Mouse (Mus musculus) embryonic facial prominence, embryonic 11.5 days (tissue): ENCODE results near the gene Gas2l1. TPM values are rescaled to one million over a fixed set of nuclear protein-coding genes. Genes with fewer than 3 reads are reported as not detected.

Experiments used
- ATAC-seq: fragments of 200-750 bp; cut with Nextera tagmentation; replicated peaks from 2 replicates; pipeline ENCODE4 v1.8.0; 2017; ENCODE audit warnings: low read depth; ENCODE audit not compliant: insufficient number of reproducible peaks, low FRiP score, low TSS enrichment
- DNase-seq: peaks from one replicate; pipeline ENCODE4 v3.0.0-alpha.2; 2015; ENCODE audit warnings: low spot score
- H3K27ac ChIP-seq: fragments of 300-500 bp; sonication (generic); replicated peaks from 2 replicates; pipeline ENCODE4 v1.5.1; 2014; ENCODE audit warnings: mild to moderate bottlenecking, low read depth, low read length, control low read depth
- H3K27me3 ChIP-seq: fragments of 300-500 bp; sonication (generic); 2 replicates; pipeline ENCODE4 v1.6.1; 2014; ENCODE audit warnings: mild to moderate bottlenecking, low read length, moderate library complexity, mixed read lengths; ENCODE audit not compliant: control insufficient read depth, insufficient read depth
- H3K36me3 ChIP-seq: fragments of 300-500 bp; sonication (generic); replicated peaks from 2 replicates; pipeline ENCODE4 v1.6.1; 2014; ENCODE audit warnings: low read depth, mild to moderate bottlenecking, low read length, moderate library complexity, mixed read lengths; ENCODE audit not compliant: control insufficient read depth, insufficient read depth
- H3K4me1 ChIP-seq: fragments of 300-500 bp; sonication (generic); 2 replicates; pipeline ENCODE4 v1.6.1; 2014; ENCODE audit warnings: low read length, mixed read lengths; ENCODE audit not compliant: control insufficient read depth, insufficient read depth
- H3K4me2 ChIP-seq: fragments of 300-500 bp; sonication (generic); 2 replicates; pipeline ENCODE4 v1.6.1; 2014; ENCODE audit warnings: low read depth, mild to moderate bottlenecking, control low read depth, low read length, moderate library complexity
- H3K4me3 ChIP-seq: fragments of 300-500 bp; sonication (generic); 2 replicates; pipeline ENCODE4 v1.5.1; 2014; ENCODE audit warnings: low read depth, low read length, control low read depth
- H3K9ac ChIP-seq: fragments of 300-500 bp; sonication (generic); replicated peaks from 2 replicates; pipeline ENCODE4 v1.6.1; 2014; ENCODE audit warnings: mild to moderate bottlenecking, control low read depth, low read length
- H3K9me3 ChIP-seq: fragments of 300-500 bp; sonication (generic); replicated peaks from 2 replicates; pipeline ENCODE4 v1.6.1; 2016; ENCODE audit warnings: mild to moderate bottlenecking, low read length, inconsistent platforms, mixed read lengths; ENCODE audit not compliant: control insufficient read depth
- WGBS: fragments of 180-500 bp; shearing (Covaris S2); extraction: QIAGEN DNeasy Blood & Tissue Kit; methylation state at CpG from one replicate; pipeline ENCODE4 v1.1.7; 2014; 5-methylcytosine and 5-hydroxymethylcytosine counted together
- polyA plus RNA-seq: library from polyadenylated mRNA; unstranded; fragments of >200 nt; fragmentation: Nextera tagmentation; extraction: Ambion mirVana; gene quantifications from 2 replicates; pipeline ENCODE4 v1.2.1, GENCODE M21; 2014

Gene Gas2l1
- polyA plus RNA-seq, 1 experiment from 2014 or later: 24.1 TPM

- Histone ChIP-seq H3K9ac (no peak overlapping the region), H3K4me1 (peaks cover 17% of the 10 kb centered on the region), H3K9me3 (no peaks in the 10 kb centered on the region), H3K27me3 (peaks cover 63% of the 10 kb centered on the region), H3K27ac (no peak overlapping the region), H3K4me2 (no peak overlapping the region), H3K36me3 (peaks cover under 1% of the 10 kb centered on the region; the same call in 1 of the 2 replicates), H3K4me3 (no peak overlapping the region)
- 66% methylated on average over 13 of the region's 13 CpGs for WGBS
- ATAC-seq (no peak), DNase-seq (no peak)
Measured at GRCm38 (mm10) chr11:5062860-5063505, 2.1 kb downstream of the Gas2l1 start.

GRCm38 (mm10) chr11:5062326-5062725 lies 2.8 kb downstream of the Gas2l1 start:
- Histone ChIP-seq H3K4me3 (peak overlapping the region; percentile 23), H3K9me3 (no peaks in the 10 kb centered on the region), H3K4me2 (peak overlapping the region; percentile 71), H3K9ac (0 out of 2 replicates have a peak overlapping the region, but pooled peaks have one; percentile 28), H3K27me3 (peaks cover 69% of the 10 kb centered on the region), H3K27ac (no peak overlapping the region), H3K4me1 (peaks cover 17% of the 10 kb centered on the region), H3K36me3 (no peaks in the 10 kb centered on the region)
- no peak for DNase-seq
- ATAC-seq: no peak
- 12% methylated on average over 13 of the region's 13 CpGs for WGBS

DNA sequence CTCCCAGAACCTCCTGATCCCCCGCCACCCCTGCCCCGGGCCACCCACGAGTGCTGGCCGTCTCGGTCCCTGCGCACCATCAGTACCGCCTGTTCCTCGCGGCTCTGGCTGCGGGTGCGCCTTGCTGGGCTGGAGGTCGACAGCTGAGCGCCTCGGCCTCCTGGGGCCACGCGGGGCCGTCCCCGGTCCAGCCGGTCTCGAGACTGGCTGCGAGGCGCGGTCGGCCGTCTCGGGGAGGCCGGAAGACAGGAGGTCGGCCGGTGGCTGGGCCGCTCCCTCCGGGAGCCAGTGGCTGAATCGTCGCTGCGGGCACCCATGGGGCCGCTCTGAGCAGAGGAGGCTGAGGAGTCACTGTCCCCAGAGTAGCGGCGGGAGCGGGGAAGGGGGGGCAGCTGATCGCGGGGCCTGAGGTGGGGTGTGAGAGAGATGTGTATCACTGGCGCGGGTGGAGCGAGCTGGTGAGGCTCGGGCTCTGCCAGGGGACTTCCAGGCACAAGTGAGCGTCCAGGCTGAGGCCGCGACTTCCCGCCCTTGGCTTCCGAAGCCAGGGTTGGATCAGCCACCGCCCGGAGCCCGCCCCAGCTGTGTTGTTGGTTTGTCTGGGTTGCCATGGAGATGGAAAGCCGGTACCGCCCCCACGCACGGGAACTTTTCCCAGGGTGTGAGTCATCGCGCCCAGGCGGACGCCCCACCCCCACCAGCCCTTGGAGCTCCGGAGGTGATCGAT lies 3.6 kb downstream of the Gas2l1 start:
- Histone ChIP-seq H3K27me3 (peaks cover 77% of the 10 kb centered on the region), H3K4me3 (peak overlapping the region; percentile 23), H3K4me1 (peaks cover 17% of the 10 kb centered on the region), H3K9me3 (no peaks in the 10 kb centered on the region), H3K9ac (peak overlapping the region; percentile 28; the same call in 1 of the 2 replicates), H3K36me3 (no peaks in the 10 kb centered on the region), H3K27ac (no peak overlapping the region), H3K4me2 (peak overlapping the region; percentile 71)
- 1% methylated on average over 61 of the region's 62 CpGs for WGBS
- DNase-seq (peak; percentile 81), ATAC-seq (peak; percentile 21; the same call in 1 of the 2 replicates)

- DNase-seq (no peak), ATAC-seq (no peak)
- Histone ChIP-seq H3K4me2 (peak overlapping the region; percentile 71), H3K4me1 (peaks cover 17% of the 10 kb centered on the region), H3K4me3 (peak overlapping the region; percentile 23; the same call in 1 of the 2 replicates), H3K36me3 (no peaks in the 10 kb centered on the region), H3K9ac (no peak overlapping the region), H3K9me3 (no peaks in the 10 kb centered on the region), H3K27me3 (peaks cover 83% of the 10 kb centered on the region), H3K27ac (no peak overlapping the region)
- WGBS: 42% methylated on average over 28 of the region's 28 CpGs
Measured at GRCm38 (mm10) chr11:5060756-5061412, 4.2 kb downstream of the Gas2l1 start.

GRCm38 (mm10) chr11:5059704-5060156 lies 5.4 kb downstream of the Gas2l1 start:
- 9% methylated on average over 27 of the region's 27 CpGs for WGBS
- H3K4me1 ChIP-seq: peaks cover 17% of the 10 kb centered on the region

DNA sequence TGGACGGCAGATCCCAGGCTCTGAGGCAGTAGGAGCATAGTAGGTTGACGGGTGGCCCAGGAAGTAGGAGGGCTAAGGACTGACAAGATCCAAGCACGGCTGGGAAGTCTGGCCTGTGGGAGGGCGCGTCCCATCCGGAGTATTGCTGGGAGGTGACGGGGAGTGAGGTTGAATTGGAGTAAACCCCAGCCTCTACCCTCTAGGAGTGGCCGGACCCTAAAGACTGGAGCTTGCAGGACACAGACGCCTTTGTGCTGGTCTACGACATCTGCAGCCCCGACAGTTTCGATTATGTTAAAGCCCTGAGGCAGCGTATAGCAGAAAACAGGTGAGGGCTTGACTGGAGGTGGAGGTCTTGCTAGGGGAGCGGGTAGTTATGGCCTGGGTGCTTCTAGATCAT lies 5.9 kb downstream of the Gas2l1 start:
- ATAC-seq (no peak), DNase-seq (peak; percentile 34)
- Histone ChIP-seq H3K27me3 (peaks cover 87% of the 10 kb centered on the region), H3K4me1 (peaks cover 17% of the 10 kb centered on the region), H3K9ac (no peak overlapping the region), H3K36me3 (no peaks in the 10 kb centered on the region), H3K9me3 (no peaks in the 10 kb centered on the region), H3K4me3 (no peak overlapping the region), H3K4me2 (no peak overlapping the region), H3K27ac (no peak overlapping the region)
- 17% methylated on average over 14 of the region's 14 CpGs for WGBS

More at GRCm38 (mm10) chr11:5059704-5060156, 5.4 kb downstream of the Gas2l1 start:
- no peaks in the 10 kb centered on the region for H3K36me3 ChIP-seq
- no peak overlapping the region for H3K4me2 ChIP-seq
- ATAC-seq (no peak), DNase-seq (peak; percentile 59)
- no peak overlapping the region for H3K9ac ChIP-seq
- no peaks in the 10 kb centered on the region for H3K9me3 ChIP-seq
- H3K27me3 ChIP-seq: peaks cover 89% of the 10 kb centered on the region
- H3K4me3 ChIP-seq: no peak overlapping the region
- no peak overlapping the region for H3K27ac ChIP-seq

DNA sequence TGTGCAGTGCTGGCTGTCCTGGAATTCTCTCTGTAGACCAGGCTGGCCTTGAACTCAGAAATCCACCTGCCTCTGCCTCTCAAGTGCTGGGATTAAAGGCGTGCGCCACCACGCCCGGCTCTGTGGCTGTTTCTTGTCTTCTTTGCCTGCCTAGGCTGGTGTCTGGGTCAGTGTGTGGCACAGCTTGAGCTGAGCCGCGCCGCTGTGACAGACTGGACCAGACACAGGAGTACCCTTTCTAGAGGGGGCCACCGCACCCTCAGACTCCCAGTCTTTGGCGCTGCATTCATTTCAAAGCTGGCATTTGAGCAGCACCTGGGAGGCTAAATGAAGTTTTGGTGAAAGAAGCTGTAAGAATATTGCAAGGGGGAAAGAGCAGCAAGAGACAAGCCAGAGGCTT lies 6.3 kb downstream of the Gas2l1 start:
- ATAC-seq (no peak), DNase-seq (no peak)
- no peak overlapping the region for H3K4me3 ChIP-seq
- peaks cover 17% of the 10 kb centered on the region for H3K4me1 ChIP-seq
- no peak overlapping the region for H3K9ac ChIP-seq
- no peak overlapping the region for H3K27ac ChIP-seq
- no peaks in the 10 kb centered on the region for H3K9me3 ChIP-seq
- whole genome bisulfite sequencing: 26% methylated on average over 9 of the region's 9 CpGs
- H3K27me3 ChIP-seq: peaks cover 82% of the 10 kb centered on the region
- H3K4me2 ChIP-seq: no peak overlapping the region
- no peaks in the 10 kb centered on the region for H3K36me3 ChIP-seq
